Mouse (Mus musculus) lung, adult 2 months (tissue): ENCODE results near the gene Gatad1. TPM values are rescaled to one million over a fixed set of nuclear protein-coding genes. Genes with fewer than 3 reads are reported as not detected.

Source experiments
- DNase-seq: peaks from one replicate; pipeline ENCODE4 v3.0.0; 2022
- H3K4me1 ChIP-seq: fragments of 200-500 bp; 2 replicates; pipeline ENCODE4 v1.6.1; 2011; ENCODE audit warnings: low read length; ENCODE audit not compliant: control insufficient read depth, insufficient read depth
- H3K4me3 ChIP-seq: fragments of 200-500 bp; replicated peaks from 2 replicates; pipeline ENCODE3; 2011; ENCODE audit warnings: low read depth, mild to moderate bottlenecking, control low read depth, low read length; ENCODE audit errors: extremely low read depth
- CTCF ChIP-seq: fragments of 200-500 bp; IDR thresholded peaks from 2 replicates; pipeline ENCODE4 v1.5.1; 2011; ENCODE audit warnings: mild to moderate bottlenecking, low read length, control low read depth; ENCODE audit not compliant: insufficient read depth
- POLR2A ChIP-seq: fragments of 200-500 bp; IDR thresholded peaks from 2 replicates; pipeline ENCODE4 v1.6.1; 2011; ENCODE audit warnings: low read depth, mild to moderate bottlenecking, control low read depth, low read length, borderline replicate concordance; ENCODE audit errors: extremely low read depth
- WGBS: fragments of 180-500 bp; shearing (Covaris S2); methylation state at CpG from one replicate; pipeline ENCODE4 v1.1.7; 2018; 5-methylcytosine and 5-hydroxymethylcytosine counted together
- polyA plus RNA-seq: library from polyadenylated mRNA; depleted of rRNA; stranded (reverse); fragments of >200 nt; gene quantifications from 2 replicates; pipeline ENCODE4 v1.2.3, GENCODE M21; 2012; rRNA removed

Gene Gatad1
- polyA plus RNA-seq, 1 experiment, result 39.0 TPM

DNA sequence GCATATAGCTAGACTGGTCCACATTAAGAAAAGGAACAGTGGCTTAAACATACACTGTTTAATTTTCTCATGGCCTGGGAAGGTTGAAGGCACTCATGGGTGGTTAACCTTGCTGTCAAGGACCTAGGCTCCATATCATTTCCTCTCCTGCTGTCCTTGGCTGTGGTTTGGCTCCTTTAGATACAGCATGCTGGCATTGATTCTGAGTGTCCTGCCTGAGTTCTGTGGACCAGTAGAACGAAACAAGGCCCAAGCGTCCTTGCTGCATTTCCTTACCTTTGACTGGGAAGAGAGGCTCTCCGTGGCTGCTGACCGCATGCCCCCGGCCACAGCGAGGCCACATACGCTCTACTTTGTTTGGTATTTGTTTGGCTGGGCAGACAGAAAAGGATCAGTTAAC lies 47.7 kb downstream of the Gatad1 start:
- WGBS, result 95% methylated on average over 7 of the region's 7 CpGs
- H3K4me3 ChIP-seq, result no peak overlapping the region
- no peaks in the 10 kb centered on the region for H3K4me1 ChIP-seq
- TF ChIP-seq POLR2A, result no peak
- DNase-seq, result no peak

- no peak for DNase-seq
- Histone ChIP-seq H3K4me1 (no peaks in the 10 kb centered on the region), H3K4me3 (no peak overlapping the region)
- TF ChIP-seq CTCF, result no peak
- no peak for TF ChIP-seq POLR2A
- WGBS, result 92% methylated on average over 9 of the region's 9 CpGs
These were observed 49.9 kb downstream of the Gatad1 start for GRCm38 (mm10) chr5:3607114-3607513.

DNA sequence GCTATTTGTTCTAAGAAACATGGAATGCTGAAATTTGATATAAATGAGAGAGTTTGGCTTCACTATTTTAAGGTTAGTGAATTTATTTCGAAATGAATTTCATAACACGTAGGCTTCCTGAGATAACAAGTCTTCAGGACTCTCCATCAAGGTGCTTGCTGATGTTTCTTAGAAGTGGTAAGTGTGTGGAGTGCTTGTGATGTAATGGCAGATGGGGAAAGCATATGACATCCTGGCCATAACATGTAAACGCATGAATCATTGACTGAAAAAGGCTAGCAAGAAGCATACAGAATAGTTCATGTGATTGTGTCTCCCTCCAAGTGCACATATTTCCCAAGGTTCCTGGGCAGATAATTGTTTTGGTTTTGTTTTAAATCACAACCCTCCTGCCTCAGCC lies 56.2 kb downstream of the Gatad1 start:
- Histone ChIP-seq H3K4me1 (peaks cover 3% of the 10 kb centered on the region; the same call in 1 of the 2 replicates), H3K4me3 (no peak overlapping the region)
- no peak for DNase-seq
- TF ChIP-seq CTCF (no peak), POLR2A (no peak)
- 83% methylated on average over 3 of the region's 3 CpGs for WGBS

DNA sequence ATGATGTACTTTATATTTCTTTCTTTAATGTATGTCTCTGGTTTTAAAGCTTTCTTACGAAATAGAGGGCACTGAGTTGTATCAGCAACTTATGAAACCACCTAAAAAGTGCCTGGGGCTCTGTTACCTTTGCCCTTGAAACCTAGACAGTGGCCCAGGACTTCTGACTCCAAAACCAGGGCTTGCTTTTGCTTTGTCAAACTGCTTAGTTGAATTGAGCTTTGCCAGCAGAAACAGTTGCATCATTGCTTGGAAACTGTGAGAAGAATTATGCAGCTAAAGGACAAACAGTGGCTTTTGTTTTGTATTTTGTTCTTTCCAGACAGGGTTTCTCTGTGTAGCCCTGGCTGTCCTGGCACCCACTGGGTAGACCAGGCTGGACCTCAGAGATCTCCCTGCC lies 56.7 kb downstream of the Gatad1 start:
- TF ChIP-seq CTCF (no peak), POLR2A (no peak)
- no peak overlapping the region for H3K4me3 ChIP-seq
- H3K4me1 ChIP-seq, result peaks cover 3% of the 10 kb centered on the region; the same call in 1 of the 2 replicates
- DNase-seq, result no peak
- WGBS, result 73% methylated on average over 1 of the region's 1 CpGs

DNA sequence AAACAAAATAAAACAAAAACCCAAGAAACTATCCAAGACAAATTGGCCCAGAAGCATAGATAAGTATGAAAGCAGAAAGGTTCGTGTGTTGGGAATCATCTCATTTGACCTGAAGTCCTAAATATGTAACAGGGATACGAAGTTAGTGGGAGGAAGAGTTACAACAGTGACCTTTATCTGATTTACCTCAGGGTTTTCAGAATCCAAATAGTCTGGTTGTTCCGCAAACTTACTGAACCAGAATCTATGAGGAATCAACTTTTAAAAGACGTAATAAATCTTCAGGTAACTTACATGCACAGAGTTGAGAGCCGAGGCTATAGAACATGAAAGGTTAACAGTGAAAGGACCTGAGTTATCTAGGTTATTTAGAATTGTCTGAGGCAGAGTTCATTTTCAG lies 58.2 kb downstream of the Gatad1 start:
- H3K4me1 ChIP-seq, result peaks cover 3% of the 10 kb centered on the region
- no peak for TF ChIP-seq POLR2A
- TF ChIP-seq CTCF, result no peak
- WGBS, result 87% methylated on average over 5 of the region's 5 CpGs
- no peak overlapping the region for H3K4me3 ChIP-seq
- no peak for DNase-seq

DNA sequence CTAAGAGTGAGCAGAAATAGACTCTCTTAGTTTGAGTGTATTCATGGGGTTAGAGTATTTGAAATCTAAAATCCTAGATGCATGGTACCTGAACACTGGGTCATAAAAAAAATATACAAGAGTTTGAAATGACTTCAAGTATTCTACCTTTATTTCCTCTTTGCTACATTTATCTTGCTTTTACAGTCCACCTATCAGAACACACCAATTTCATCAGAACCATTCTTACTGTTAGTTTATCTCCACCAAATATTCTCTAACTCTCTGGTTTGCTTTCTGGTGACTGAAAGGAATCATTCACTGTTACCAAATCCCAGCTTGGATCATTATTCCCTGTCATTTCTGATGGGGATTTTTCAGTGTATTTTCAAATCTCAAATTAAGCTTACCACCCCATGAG lies 59.8 kb downstream of the Gatad1 start:
- peaks cover 3% of the 10 kb centered on the region for H3K4me1 ChIP-seq
- TF ChIP-seq POLR2A (no peak), CTCF (no peak)
- no peak for DNase-seq
- H3K4me3 ChIP-seq, result no peak overlapping the region

- no peak; the same call in 1 of the 2 replicates for TF ChIP-seq POLR2A
- peak; percentile 66 for TF ChIP-seq CTCF
- H3K4me1 ChIP-seq, result peaks cover 3% of the 10 kb centered on the region
- WGBS, result under 1% methylated on average over 31 of the region's 31 CpGs
- DNase-seq, result peak; percentile 75
- H3K4me3 ChIP-seq, result peak within 1 kb of the TSS; percentile 97
These were observed 60.6 kb downstream of the Gatad1 start, which contains the start of gene Rbm48 for GRCm38 (mm10) chr5:3596399-3596766. Gene Rbm48 (minus strand): TSS chr5:3596585.

DNA sequence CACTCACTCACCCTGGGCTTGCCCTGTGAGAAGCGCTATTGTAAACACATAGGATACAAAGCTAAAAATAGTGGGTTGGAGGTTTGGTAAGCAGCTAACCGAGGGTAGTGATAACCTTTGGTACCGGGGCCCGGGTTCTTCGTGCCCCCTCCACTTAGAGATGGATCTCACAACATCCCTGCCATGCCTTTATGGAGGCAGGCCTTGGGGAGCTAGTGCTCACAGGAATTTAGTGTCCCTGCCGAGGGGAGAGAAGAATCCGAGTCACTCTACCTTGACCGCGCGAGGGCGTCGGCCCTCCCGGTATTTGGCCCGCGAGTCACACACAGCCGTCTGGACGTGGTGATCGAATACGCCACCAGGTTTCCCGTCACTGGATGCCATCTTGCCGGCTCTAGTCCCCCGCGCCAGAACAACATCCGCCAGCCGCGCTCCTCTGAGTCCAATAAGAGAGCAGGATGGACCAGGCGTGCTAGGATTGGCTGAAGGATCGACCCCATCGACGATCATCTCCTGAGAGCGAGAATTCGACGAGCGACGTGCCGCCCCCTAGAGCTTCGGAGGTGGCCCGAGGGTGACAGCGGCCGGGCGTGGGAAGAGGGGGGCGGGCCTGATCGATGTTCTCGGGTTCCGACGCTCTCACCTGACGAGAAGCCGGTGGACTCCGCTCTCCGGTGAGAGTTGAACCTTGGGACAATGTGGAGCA lies 61.1 kb downstream of the Gatad1 start, which contains the start of gene Pex1:
TSS of gene Pex1 (plus strand) at position 374 of the 706 bp plus-strand sequence.
- under 1% methylated on average over 50 of the region's 50 CpGs for WGBS
- TF ChIP-seq CTCF (no peak), POLR2A (peak; percentile 74)

More for the DNA sequence above, 61.1 kb downstream of the Gatad1 start, which contains the start of gene Pex1:
- Histone ChIP-seq H3K4me1 (peaks cover 3% of the 10 kb centered on the region), H3K4me3 (peak within 1 kb of the TSS; percentile 97)
- DNase-seq, result peak; percentile 87

Other genes with a start within 250 kb of the Gatad1 start
- gene Fam133b, start 113.4 kb downstream of the Gatad1 start, polyA plus RNA-seq, result 4.7 and 6.4 TPM in 2 replicates
- 1.7 and 2.0 TPM in 2 replicates for gene 1700109H08Rik, start 85.6 kb downstream of the Gatad1 start, polyA plus RNA-seq
- gene Pex1, start 61.1 kb downstream of the Gatad1 start, polyA plus RNA-seq, result 3.8 and 7.1 TPM in 2 replicates
- 3.7 and 4.4 TPM in 2 replicates for gene Rbm48, start 60.6 kb downstream of the Gatad1 start, polyA plus RNA-seq
- gene Tmbim7, start 6.0 kb downstream of the Gatad1 start, polyA plus RNA-seq, result not detected in 2 replicates
- gene Ankib1, start 145.7 kb upstream of the Gatad1 start, polyA plus RNA-seq, result 6.5 and 7.9 TPM in 2 replicates
- 5.9 and 10.3 TPM in 2 replicates for gene Krit1, start 146.0 kb upstream of the Gatad1 start, polyA plus RNA-seq
- 0.04 and 0.07 TPM in 2 replicates for gene Lrrd1, start 188.0 kb upstream of the Gatad1 start, polyA plus RNA-seq
- gene Mterf1a, start 236.7 kb upstream of the Gatad1 start, polyA plus RNA-seq, result 1.1 and 1.7 TPM in 2 replicates